Mouse (Mus musculus): Measurements from ENCODE around the gene Myl3. TPM values are rescaled to one million over a fixed set of nuclear protein-coding genes. Genes with fewer than 3 reads are reported as not detected.

Myl3 gene
- total RNA-seq, 2 experiments from 2014 or later, result 322 to 324 TPM

GRCm38 (mm10) chr9:110726867-110727266 is 14.8 kb upstream of the Myl3 start:
- DNase-seq (ENCODE audit: low spot score in 2 of 2), result no peak

GRCm38 (mm10) chr9:110729841-110730240 is 11.8 kb upstream of the Myl3 start:
- DNase-seq (ENCODE audit: low spot score in 2 of 2), result no peak

GRCm38 (mm10) chr9:110731859-110732258 is 9.8 kb upstream of the Myl3 start:
- no peak for DNase-seq (ENCODE audit: low spot score in 2 of 2)

- peak; percentile 65 to 81 for DNase-seq (ENCODE audit: low spot score in 2 of 2)
These were observed 9.0 kb upstream of the Myl3 start for GRCm38 (mm10) chr9:110732623-110733022.

GRCm38 (mm10) chr9:110733102-110733501 is 8.6 kb upstream of the Myl3 start:
- no peak for DNase-seq (ENCODE audit: low spot score in 2 of 2)

- no peak for DNase-seq (ENCODE audit: low spot score in 2 of 2)
These were observed 7.5 kb upstream of the Myl3 start for GRCm38 (mm10) chr9:110734154-110734553.

GRCm38 (mm10) chr9:110736362-110736761 is 5.3 kb upstream of the Myl3 start:
- no peak for DNase-seq (ENCODE audit: low spot score in 2 of 2)

GRCm38 (mm10) chr9:110738054-110738453 is 3.6 kb upstream of the Myl3 start:
- DNase-seq (ENCODE audit: low spot score in 2 of 2), result no peak

GRCm38 (mm10) chr9:110739961-110740360 is 1.7 kb upstream of the Myl3 start:
- no peak for DNase-seq (ENCODE audit: low spot score in 2 of 2)

- DNase-seq (ENCODE audit: low spot score in 2 of 2), result peak in 1 of 2 experiments; percentile 39
These were observed 762 bp downstream of the Myl3 start for GRCm38 (mm10) chr9:110742295-110742950.

GRCm38 (mm10) chr9:110742951-110743455 is 1.3 kb downstream of the Myl3 start:
- peak in 1 of 2 experiments; percentile 57 for DNase-seq (ENCODE audit: low spot score in 2 of 2)

GRCm38 (mm10) chr9:110743456-110744323 is 2.0 kb downstream of the Myl3 start:
- DNase-seq (ENCODE audit: low spot score in 2 of 2), result peak; percentile 44 to 62

GRCm38 (mm10) chr9:110745752-110746151 is 4.1 kb downstream of the Myl3 start:
- no peak for DNase-seq (ENCODE audit: low spot score in 2 of 2)

- no peak for DNase-seq (ENCODE audit: low spot score in 2 of 2)
These were observed 4.6 kb downstream of the Myl3 start for GRCm38 (mm10) chr9:110746238-110746637.

GRCm38 (mm10) chr9:110746961-110747360 is 5.3 kb downstream of the Myl3 start, which contains the start of gene Pth1r:
TSS of gene Pth1r (minus strand) at chr9:110747145.
- DNase-seq (ENCODE audit: low spot score in 2 of 2), result no peak

GRCm38 (mm10) chr9:110748451-110748850 is 6.8 kb downstream of the Myl3 start:
- DNase-seq (ENCODE audit: low spot score in 2 of 2), result no peak

- DNase-seq (ENCODE audit: low spot score in 2 of 2), result no peak
These were observed 8.9 kb downstream of the Myl3 start for GRCm38 (mm10) chr9:110750404-110751187.

GRCm38 (mm10) chr9:110751412-110751811 is 9.8 kb downstream of the Myl3 start:
- no peak for DNase-seq (ENCODE audit: low spot score in 2 of 2)

- DNase-seq (ENCODE audit: low spot score in 2 of 2), result no peak
These were observed 11.3 kb downstream of the Myl3 start for GRCm38 (mm10) chr9:110752917-110753435.

- DNase-seq (ENCODE audit: low spot score in 2 of 2), result no peak
These were observed 12.1 kb downstream of the Myl3 start for GRCm38 (mm10) chr9:110753773-110754172.

- no peak for DNase-seq (ENCODE audit: low spot score in 2 of 2)
These were observed 16.2 kb downstream of the Myl3 start for GRCm38 (mm10) chr9:110757816-110758215.

Data from gastrocnemius, postnatal 4 days (tissue).